Mouse (Mus musculus) layer of hippocampus, adult 2 months (tissue): ENCODE data around the gene Decr2. TPM values are rescaled to one million over a fixed set of nuclear protein-coding genes. Genes with fewer than 3 reads are reported as not detected.
"Not testable (repeated sequence)": the region's sequence is repeated elsewhere in the genome, so short reads cannot be mapped to it uniquely, and the experiment has no call there.

Source experiments
- DNase-seq, 2 experiments: peaks; one replicate each; pipeline ENCODE4 v3.0.0; 2022; ENCODE audit warnings: low spot score in 2 of 2
- H3K27ac ChIP-seq: fragments of 200-600 bp; 2 replicates; pipeline ENCODE4 v1.8.1; 2022
- H3K4me3 ChIP-seq: fragments of 200-600 bp; 2 replicates; pipeline ENCODE4 v1.8.1; 2022; ENCODE audit warnings: mild to moderate bottlenecking
- CTCF ChIP-seq: fragments of 200-600 bp; conservative IDR thresholded peaks from 2 replicates; pipeline ENCODE4 v1.8.1; 2022; ENCODE audit warnings: antibody characterized with exemption, mild to moderate bottlenecking, moderate library complexity
- total RNA-seq, 2 experiments: library from RNA; stranded (reverse); gene quantifications; 2 replicates each; pipeline ENCODE4 v1.2.3; 2021

The Decr2 gene
- total RNA-seq, 2 experiments from 2014 or later = 26.7 to 28.9 TPM

DNA sequence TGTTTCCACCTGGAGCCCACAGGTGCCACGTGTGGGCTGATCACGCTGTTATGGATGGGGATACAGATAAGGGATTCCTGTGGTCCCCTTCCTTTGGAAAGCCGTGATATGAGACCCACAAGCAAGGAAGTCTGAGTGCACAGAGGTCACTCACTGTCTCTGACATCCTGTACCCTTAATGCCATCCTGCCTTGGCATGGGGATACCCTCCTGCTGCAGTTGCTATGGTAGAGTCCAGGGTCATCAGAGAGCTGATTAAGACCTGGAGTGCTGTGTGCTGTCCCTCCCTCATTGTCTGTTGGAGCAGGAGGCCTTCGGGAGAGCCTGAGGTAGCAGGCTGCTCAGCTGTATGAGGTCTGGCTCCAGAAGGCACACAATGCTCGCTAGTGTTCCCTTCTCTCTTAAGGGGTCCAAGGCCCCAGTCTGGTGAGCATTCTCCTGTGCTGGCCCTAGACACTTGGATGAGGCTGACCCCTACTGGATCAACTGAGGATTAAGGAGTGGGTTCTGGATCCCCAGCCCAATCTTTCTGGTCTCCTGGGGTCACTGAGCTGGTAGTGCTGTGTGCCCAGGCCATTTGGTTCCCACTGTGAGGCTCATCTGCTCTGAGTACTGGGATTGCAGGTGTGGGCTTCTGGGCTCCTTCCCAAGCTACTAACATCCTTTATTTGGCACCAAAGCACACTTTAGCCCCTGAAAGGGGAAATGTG is 32.4 kb upstream of the Decr2 start:
- H3K4me3 ChIP-seq = no peak overlapping the region
- no peak for DNase-seq
- no peak for TF ChIP-seq CTCF

DNA sequence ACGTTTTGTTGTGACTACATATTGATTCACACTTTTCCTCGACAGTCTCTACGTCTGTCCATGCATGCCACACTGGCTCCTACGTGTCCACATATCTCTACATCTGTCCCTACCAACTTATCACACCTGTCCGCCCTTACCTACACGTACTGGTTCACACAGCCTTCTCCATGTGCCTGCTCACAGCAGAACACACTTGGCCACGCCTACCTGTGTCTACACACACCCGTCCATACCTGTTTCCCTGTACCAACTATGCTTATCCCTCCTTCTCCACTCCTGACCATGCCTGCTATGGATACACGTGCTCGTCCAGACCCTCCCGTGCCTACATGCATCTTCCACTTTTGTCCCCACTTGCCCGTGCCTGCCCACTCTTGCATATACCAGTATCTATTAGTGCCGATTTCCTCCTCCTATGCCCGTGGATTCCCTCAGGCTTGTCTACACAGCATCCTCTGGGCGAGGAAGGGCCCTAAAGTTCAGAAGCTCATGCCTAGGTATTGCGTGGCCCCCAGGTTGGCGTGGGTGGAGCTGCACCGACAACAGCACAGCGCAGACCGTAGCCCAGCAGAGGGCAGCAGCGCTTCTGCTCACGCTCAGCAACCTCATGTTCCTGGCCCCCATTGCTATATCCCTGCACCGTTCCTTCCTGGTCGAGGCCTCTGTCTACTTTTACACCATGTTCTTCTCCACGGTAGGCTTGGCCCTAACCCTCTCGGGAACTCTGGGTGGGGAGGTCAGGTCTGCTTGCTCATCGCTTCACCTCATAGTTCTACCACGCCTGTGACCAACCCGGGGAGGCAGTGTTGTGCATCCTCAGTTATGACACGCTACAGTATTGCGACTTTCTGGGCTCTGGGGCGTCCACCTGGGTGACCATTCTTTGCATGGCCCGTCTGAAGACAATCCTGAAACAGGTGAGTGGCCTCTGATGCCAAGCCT is 29.9 kb upstream of the Decr2 start:
- Histone ChIP-seq H3K4me3 (no peak overlapping the region), H3K27ac (no peak overlapping the region)
- peak; percentile 77 for TF ChIP-seq CTCF
- peak; percentile 53 to 61 for DNase-seq

More for the DNA sequence above, 32.4 kb upstream of the Decr2 start:
- no peak overlapping the region for H3K27ac ChIP-seq

DNA sequence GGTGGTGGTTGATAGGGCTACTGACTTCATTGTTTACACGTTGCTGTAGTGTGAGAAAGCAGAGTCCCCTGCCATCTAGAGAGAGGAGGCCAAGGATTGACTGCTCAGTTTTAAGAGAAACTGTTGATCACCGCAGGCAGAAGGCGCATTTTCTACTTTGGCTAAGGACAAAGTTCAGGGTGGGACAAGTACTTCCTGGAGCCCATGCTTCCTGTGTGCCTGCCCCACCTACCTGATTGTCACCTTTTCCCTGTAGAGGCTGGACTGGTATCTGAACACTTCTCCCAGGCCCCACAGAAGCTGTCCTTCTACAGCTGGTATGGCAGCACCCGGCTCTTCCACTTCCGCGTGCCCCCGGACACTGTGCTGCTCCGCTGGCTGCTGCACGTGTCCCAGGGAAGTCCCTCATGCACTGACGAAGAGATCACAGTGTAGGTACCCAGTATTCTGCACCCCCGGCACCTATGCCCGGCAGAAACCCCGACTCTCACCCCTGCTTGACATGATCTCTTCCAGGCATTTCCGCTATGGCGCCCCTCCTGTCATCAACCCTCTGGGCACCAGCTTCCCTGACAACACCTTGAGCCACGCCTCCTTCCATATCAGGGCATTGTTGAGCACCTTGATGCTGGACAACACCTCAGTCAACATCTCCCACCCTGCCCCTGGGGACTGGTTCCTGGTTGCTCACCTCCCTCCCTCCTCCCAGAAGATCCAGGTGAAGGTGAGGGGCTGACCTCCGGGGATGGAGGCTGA is 26.5 kb upstream of the Decr2 start:
- Histone ChIP-seq H3K27ac (no peak overlapping the region), H3K4me3 (no peak overlapping the region)
- DNase-seq = no peak
- no peak for TF ChIP-seq CTCF

DNA sequence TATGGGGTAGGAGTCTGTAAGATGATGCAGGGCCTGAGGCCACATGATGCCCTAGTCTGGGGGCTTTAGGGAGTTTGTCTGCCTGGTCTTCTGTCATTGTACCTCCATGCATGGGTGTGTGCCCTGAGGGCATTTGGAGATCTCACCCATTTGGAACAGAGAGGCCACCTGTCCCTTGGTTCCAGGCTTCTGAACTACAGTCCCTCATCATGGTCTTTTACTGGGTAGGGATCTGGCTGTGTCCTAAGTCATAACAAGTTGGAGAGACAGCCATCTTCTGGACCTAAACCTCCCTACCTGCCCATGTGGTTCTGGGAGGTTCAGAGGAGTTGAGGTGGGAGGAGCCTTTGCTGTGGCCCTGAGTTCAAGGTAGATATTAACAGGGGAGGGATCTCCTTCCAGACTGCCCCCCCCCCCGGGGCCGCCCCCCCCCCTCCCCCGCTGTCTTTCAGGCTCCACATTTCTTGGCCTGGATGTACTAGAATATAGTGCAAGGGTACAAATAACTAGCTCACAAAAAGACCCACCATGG is 25.9 kb upstream of the Decr2 start:
- no peak for DNase-seq
- Histone ChIP-seq H3K4me3 (no peak overlapping the region), H3K27ac (no peak overlapping the region)
- TF ChIP-seq CTCF = no peak

DNA sequence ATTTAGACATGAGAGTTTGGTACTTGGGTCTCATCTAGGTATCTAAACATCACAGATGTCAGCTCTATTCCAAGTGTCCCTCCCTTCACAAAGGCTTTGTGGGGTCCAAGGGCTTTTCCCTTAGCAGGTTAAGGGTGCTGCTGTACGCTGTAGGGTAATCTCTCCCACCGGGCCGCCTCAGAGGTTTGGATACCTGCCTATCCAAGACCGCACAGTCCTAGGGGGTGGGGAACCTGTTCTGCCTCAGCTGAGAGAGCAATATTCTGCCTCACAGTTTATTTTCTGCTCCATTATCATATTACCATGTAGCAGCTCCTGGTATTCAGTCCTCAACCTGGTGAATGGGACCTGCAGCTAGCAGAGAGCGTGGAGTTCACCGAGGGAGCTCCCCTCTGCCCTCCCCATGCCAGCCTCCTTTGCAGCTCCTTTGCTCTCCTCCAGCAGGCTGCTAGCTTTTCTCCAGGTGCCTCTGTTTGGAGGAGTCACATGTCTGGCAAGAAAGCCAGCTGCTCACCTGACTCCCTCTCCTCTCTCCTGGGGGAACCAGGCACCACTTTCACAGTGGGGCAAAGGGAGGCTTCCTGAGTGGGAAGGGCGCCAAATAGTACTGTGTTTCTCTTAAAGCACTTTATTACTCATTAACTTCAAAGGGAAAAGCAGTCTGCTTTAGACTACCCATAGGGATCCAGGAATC is 25.2 kb upstream of the Decr2 start:
- Histone ChIP-seq H3K27ac (no peak overlapping the region), H3K4me3 (no peak overlapping the region)
- DNase-seq = no peak
- no peak for TF ChIP-seq CTCF

DNA sequence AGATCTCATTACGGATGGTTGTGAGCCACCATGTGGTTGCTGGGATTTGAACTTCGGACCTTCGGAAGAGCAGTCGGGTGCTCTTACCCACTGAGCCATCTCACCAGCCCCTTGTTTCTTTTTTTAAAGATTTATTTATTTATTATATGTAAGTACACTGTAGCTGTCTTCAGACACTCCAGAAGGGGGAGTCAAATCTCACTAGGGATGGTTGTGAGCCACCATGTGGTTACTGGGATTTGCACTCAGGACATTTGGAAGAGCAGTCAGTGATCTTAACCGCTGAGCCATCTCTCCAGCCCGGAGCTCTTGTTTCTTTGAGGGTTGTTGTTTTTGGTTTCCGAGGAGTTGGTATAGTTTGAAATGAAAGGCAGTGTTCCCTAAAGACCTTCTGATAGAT is 24.3 kb upstream of the Decr2 start:
- TF ChIP-seq CTCF = peak; percentile 55
- not testable (repeated sequence) for H3K4me3 ChIP-seq, DNase-seq, H3K27ac ChIP-seq

DNA sequence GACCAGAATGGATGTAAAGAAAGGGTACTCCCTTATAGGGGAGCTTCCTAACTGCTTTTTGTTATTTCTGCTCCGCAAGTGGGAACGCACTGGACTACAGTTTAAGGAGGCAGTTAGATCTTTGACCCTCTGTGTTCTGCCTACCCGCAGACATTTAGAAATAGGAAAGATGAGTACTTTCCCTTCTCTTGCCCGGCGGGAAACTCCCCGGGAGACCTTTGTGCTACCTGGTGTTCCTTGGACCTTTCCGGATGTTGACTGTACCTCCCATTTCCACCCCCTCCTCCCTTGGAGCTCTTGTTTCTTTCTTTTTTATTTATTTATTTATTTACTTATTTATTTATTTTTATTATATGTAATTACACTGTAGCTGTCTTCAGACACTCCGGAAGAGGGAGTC is 23.9 kb upstream of the Decr2 start:
- no peak for TF ChIP-seq CTCF
- Histone ChIP-seq H3K4me3 (peak overlapping the region; percentile 74), H3K27ac (peak overlapping the region; percentile 93)
- DNase-seq = no peak

DNA sequence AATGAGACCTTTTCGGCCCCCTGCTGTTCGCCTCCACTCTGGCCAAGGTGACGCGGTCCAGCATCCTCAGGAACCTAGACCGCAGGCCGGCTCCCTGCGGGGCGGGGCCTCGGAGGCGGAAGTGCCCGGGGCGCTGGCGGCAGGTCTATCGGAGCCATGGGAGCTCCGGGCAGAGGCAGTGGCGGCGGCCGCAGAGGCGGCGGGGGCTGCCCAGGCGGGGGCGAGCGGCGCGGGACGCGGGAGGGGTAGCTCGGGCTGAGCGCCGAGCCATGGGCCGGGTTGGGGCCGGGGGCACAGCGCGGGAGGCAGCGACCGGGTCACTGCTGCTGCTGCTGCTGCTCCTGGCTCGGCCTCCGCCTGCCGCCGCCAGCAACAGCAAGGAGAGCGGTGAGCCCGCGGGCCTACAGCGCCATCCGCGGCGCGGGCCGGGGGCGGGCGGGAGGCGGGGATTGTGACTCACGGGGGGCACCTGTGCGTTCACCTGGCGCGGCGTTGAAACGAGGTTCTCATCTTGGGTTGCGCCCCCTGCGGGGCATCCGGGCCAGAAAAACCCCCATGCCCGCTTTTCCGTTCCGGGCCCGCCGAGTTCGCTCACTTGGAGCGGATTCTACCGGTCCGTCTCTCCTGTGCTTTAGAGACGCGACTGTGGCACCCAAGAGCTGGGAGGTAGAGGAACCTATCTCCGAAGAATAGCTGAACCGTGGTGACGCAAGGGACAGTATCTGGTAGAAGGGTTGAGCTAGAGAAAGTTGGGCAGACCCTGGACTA is 23.2 kb upstream of the Decr2 start, which contains the start of gene Tmem8:
Gene Tmem8, plus strand, starts transcription at position 119 of the 768 bp plus-strand sequence.
- H3K27ac ChIP-seq = peak within 1 kb of the TSS; percentile 93
- TF ChIP-seq CTCF = peak; percentile 69
- H3K4me3 ChIP-seq = peak within 1 kb of the TSS; percentile 74
- peak in 1 of 2 experiments; percentile 54 for DNase-seq

DNA sequence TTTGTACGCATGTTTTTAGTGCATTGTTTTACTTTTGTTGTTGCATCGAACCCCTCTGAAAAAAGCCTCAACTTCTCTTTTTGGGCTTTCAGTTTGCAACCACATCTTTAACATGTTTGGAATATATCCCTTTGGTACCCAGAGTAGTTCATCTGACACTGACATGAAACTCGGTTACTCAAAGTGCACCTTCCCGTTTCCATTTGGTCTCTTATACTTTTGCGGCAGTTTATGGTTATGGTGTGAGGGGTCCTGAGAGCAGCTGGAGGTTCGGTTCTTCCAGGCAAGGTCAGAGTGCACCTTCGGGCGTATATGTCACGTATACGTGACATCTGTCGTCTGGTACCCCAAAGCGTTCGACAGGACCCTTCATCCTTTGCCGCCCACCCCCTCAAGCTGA is 22.6 kb upstream of the Decr2 start:
- Histone ChIP-seq H3K4me3 (peak overlapping the region; percentile 74), H3K27ac (peak overlapping the region; percentile 93)
- DNase-seq = no peak
- TF ChIP-seq CTCF = no peak

DNA sequence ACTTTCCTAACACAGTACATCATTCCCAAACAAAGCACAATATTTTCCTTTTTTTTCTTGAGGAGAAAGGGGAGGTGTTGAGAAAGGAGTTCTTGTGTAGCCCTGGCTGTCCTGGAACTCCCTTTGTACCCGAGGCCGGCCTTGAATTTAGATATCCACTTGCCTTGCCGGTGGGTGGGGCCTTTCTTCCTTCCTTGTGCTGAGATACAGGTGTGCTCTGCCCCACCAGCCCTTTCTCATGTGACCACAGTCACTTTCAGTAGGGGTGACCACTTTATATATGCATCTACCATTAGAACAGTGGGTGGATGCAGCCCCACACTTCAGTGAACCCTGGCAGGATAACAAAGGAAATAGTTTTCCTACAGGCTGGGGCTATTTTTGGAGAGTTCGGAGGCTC is 21.6 kb upstream of the Decr2 start:
- H3K4me3 ChIP-seq = no peak overlapping the region
- no peak for TF ChIP-seq CTCF
- no peak for DNase-seq
- H3K27ac ChIP-seq = no peak overlapping the region

DNA sequence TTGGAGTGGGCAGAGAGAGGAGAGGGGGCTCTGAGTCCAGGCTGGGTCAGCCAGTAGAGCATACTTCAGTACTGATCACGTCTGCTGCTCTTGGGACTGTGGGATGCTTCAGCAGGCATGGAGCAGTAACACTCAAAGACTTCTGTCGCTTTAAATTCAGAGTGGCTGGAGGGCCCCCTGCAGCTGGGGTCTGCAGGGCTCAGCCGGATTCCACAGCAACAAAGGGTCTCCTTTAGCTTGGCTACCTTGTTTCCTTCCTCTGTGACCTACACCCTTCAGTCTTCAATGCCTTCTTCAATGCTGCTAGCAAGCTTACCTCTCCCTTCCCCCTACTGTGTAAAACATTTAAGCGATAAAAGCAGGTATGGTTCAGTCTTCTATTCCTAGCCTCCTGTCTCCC is 20.9 kb upstream of the Decr2 start:
- H3K4me3 ChIP-seq = no peak overlapping the region
- no peak overlapping the region for H3K27ac ChIP-seq
- TF ChIP-seq CTCF = no peak
- DNase-seq = no peak

DNA sequence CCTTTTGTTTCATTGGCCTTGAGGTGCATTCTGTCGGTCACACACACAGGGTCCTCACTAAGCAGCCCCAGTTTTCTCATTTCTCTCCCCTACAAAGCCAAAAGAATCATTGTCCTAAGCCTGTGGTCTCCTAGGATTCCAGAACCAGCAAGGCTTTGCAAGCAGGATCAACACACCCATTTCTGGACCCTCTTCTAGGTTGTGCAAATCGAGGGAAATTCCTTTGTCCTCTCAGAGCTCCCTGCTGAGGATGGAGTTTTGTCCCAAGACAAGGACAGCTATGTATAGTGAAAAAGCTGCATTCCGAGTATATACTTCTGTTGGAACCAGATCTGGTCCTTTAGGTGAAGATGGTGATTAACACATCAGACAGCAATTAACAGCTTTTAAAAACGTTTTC is 20.0 kb upstream of the Decr2 start:
- no peak for TF ChIP-seq CTCF
- H3K4me3 ChIP-seq = no peak overlapping the region
- H3K27ac ChIP-seq = no peak overlapping the region
- no peak for DNase-seq
